Mouse (Mus musculus) lung, postnatal 4 days (tissue): Measurements from ENCODE around the gene Etnk2.
A peak's percentile ranks its signal among the peaks of the same experiment; 100 is the strongest.

Experiments used
- DNase-seq, 2 experiments: peaks; one replicate each; pipeline ENCODE4 v3.0.0; 2021

Gene Etnk2

DNA sequence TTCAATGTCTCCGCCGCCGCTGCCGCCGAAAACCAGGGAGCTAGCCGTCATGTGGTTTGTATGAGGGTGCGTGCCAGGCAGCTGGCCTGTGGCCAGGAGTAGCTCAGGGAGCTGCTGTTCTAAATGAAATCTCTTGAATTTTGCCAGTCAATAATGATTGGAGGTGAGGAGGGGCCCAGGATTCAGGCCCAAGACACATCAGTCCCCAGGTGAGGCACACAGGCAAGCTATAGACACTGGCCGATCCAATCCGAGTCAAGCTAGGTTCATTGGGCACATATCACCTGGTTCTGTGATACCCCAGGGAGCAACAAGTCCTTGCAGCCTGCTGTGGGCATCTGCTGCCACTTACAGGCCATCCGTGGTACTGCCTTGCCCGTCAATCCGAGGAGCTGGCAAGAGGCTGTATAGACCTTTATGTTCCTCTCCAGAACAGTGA is 10.0 kb upstream of the Etnk2 start:
- DNase-seq, result peak; percentile 81 to 87

DNA sequence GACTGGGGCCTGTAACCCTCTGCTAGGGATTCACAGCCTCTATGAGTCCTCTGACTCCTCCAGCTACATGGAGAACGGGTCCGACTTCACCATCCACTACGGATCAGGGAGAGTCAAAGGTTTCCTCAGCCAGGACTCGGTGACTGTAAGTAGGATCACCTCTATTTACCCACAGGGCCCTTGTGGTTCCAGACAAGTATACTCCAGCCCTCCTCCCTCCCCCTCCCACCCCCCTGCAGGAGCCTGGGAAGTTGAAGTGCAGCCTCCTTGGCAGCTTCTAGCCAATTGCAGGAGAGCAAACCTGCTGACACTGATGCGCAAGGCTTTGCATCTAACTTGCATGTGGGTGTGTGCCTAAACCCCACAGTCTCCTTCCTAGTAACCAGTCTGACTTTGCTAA is 7.9 kb upstream of the Etnk2 start:
- DNase-seq, result peak in 1 of 2 experiments; percentile 35

DNA sequence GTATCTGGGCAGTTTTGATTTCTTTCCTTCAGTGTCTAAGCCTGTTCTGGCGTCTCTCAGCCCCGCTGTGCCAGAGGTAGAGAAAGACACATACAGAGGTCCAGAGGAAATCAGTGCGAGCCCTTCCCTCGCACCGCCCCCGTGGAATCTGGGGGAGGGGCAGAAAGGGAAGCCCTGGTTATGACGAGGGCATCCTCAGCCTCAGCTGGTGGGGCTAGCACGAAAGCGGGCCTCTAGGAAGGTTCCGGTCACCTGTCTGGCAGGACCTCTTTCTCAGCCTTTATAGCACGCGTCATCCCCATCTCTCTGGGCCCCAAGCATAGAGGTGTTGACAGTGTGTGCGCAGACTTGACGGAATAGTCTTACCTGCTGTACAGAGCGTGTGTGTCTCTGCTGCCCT is 7.5 kb upstream of the Etnk2 start:
- DNase-seq, result peak in 1 of 2 experiments; percentile 17

DNA sequence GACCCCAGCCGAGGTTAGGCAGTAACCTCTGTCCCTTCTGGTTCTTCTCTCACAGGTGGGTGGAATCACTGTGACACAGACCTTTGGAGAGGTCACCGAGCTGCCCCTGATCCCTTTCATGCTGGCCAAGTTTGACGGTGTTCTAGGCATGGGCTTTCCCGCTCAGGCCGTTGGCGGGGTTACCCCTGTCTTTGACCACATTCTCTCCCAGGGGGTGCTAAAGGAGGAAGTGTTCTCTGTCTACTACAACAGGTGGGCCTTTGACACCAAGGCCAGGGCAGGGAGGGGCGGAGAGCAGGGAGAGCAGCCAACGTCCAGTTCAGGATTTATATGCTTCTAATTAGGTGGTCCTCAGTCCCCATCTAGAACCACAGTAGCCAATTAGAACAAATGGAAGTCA is 7.0 kb upstream of the Etnk2 start:
- peak in 1 of 2 experiments; percentile 20 for DNase-seq

DNA sequence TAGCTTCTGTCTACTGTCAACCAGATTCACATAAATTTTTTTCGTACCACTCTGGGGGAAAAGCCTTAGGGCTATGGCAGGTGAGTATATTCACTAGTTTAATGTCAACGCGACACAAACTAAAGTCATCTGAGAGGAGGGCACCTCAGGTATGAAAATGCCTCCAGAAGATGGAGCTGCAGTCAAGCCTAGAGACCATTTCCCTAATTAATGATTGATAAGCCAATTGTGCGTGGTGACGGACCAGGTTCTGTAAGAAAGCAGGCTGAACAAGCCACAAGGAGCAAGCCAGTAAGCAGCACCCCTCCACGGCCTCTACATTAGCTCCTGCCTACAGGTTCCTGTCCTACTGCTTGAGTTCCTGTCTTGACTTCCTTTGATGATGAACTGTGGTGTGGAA is 2.4 kb upstream of the Etnk2 start:
- no peak for DNase-seq

DNA sequence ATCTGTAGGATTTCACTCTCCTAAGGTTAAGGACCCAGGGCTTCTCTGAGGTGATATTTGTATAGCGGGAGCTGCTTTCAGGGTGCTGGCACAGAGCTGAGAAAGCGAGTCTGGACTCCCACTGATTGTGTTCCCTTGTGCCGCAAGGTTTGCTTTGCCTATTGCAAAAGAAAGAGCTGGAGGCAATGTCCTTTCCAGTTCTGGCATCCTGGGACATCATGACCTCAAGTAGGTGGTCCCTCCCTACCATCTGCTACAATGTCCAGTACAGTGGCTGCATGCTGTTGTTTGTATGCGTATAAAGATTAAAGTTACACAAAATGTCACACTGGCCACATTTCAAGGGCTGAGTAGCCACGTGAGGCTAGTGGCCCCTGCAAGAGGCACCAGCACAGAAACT is 1.3 kb upstream of the Etnk2 start:
- DNase-seq, result no peak

DNA sequence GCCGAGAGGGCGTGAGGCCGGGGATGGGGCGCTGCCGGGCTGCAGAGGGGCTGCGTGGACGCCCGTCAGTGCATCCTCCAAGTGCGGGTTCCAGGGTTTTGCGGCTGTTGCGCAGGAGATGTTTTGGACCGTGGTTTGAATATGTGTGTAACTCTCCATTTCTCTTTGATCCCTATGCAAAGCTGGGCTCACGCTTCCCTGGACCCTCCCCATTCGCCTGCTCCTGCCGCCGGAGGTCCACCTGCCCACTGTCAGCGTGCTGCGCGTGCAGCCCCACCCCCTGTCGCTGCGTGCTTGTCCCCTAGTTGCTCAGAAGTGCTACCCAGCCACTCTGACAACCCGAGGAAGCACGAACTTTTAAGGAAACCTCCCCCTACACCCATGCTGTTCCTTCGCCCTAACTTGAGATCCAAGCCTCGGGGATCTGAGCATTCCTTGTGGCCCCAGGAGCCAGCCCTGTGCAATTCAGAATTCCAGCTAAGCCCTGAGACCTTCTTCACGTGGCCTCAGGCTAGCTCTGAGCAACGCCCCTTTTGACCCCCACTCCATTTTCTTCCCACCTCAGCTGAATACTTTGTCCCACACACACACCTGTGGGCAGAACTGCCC is 754 bp downstream of the Etnk2 start:
- no peak for DNase-seq

DNA sequence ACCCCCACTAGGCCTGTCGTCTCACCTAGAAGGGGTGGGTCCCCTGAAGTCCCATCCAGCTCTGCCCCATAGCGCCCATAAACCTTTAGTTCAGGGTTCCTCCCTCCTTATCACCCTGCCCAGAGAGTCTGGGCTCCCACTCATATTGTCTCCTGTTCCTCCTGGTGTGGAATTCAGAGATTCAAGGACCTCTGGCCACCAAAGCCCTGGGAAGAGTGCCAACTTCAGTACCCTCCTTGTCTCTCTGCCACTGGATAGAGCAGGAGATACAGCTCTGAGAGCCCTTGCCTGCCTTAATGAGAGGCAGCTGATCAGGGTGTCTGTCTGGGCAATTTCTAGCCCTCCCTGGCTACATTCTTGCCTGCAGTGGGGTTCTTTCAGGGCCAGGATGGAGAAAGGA is 1.5 kb downstream of the Etnk2 start:
- DNase-seq, result no peak

DNA sequence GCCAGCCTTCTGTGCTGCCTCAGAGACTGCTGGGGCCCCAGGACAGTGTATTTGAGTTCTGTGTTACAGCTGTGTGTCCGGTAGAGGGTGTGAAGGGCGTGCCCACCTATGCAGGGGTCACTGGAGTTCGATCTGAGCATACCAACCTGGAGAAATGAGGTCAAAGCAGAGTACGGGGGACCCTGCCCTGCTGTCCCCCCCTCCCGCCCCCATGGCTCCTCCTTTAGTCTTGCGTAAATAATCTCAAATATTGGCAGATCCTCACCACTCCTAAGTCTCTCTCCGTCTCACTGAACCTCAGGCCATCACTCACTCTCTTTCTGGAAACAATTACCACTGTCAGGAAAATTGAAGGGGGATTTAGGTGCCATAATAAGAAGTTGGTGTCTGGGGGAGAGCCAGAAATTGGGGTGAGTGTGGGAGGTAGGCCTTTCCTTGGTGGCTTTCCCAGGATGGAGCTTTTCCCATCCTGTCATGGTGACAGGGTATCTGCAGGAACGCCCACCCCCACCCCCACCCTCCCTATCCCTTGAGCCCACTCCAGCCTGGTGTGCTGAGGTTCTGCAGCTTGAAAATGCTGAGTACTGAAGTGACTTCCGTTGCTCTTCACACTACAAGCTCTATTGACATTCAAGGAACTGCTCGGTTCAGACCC is 3.7 kb downstream of the Etnk2 start:
- DNase-seq, result no peak

DNA sequence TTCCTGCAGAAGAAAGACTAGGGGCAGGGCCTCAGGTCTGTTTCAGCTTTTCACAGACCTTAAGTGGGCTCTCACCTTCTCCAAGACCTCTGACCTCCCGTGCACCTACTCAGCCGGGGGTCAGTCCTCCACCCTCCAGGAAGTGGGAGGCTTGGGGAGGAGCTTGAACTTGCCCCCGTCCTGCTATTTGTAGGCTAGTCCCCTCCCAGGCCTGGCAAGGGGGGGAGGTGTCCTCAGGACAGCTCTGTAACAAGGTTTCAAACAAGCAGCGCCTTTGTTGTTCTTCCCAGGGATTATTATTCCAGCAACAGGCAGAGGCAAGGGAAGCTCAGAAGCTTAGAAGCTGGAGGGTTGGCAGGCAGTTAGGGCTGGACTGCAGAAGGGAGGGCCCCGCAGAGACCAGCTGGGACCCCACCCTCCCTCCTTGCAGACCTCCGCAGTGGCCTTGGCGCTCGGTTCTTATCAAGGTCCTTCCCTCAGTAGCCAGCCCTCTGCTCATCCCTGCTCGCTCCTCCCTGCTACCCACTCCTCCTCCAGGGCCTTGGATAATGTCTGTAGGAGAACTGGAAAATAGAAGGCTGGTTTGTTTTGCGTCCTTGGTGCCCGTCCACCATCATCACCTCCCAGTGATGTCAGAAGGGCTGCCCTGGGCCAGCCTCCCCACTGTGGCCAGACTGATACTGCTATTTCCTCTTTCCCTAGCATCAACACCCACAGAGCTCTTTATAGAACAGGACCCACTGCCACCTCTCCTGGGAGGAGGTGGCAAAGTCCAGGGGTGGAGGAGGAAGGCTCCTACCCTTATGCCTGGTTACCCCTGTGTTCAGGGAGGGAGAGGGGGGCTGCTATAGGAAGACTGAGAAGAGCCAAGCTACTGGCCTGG is 4.5 kb downstream of the Etnk2 start:
- DNase-seq, result no peak

DNA sequence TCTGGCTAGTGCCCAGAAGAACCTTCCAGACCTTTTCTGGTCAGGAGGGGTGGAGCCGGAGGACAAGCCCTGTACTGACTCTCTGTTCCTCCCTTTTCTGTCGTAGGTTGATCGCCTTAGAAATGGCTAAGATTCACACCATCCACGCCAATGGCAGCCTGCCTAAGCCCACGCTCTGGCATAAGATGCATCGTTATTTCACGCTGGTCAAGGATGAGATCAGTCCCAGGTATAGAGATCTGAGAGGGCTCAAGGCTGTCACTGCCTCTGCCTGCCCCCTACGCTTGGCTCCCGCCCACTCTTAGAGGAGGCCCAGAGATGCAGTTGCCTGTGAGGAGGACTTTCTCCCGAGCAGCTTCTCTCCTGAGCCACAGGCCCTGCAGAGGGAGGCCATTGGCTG is 5.3 kb downstream of the Etnk2 start:
- DNase-seq, result no peak

DNA sequence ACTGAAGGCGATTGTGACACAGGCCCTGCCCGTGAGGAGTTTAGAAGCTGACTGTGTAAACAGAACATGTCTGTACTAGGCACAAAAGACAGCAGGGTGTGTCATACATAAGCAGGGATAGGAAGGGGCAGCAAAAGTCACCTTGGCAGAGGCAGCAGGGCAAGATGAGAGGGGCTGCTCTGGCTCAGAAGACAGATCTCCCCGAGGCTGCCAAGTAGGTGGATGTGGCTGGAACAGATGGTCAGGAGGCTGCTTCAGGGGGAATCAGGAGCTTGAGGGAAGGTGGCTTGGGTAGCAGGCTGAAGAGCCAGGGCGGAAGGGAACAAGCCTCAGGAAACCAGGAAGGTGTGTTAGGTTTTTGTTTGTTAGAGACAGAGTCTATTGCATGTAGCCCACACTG is 7.0 kb downstream of the Etnk2 start:
- DNase-seq, result no peak

DNA sequence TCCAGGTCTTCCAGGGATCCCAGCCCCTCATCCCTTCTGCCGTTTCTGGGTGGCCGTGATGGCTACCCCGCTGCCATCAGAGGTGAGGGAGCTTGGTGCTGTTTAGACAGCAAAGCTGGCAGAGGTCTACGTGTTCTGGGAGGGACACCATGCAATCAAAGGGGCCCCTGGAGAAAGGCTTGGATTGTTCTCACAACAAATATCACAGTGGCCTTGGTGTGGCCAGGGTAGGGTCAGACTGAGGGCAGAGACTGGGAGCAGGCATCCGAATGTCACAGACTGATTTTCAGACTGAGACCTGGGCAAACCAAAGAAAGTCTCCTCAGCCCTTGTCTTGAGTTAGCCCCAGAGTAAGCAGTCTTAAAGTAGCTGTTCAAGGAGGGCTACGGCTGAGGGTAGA is 8.1 kb downstream of the Etnk2 start:
- no peak for DNase-seq

DNA sequence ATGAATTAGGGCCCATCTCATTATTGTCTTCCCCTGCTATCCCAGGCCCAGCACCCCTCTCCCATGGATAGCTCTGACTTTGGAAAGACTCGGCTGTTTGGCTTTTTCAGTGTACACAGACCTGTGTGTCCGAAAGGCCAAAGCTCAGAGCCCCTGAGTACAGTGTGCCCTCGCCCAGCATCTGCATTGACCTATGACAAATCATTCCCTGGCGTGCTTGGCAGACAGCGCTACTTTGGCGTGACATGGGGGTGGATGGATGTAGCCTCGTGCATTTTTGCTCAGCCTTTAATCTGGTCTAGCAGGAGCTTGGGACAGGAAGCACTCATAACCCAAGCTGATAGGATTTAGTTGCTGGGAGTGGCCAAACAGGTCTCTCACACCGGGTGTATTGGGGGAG is 8.7 kb downstream of the Etnk2 start:
- DNase-seq, result no peak

DNA sequence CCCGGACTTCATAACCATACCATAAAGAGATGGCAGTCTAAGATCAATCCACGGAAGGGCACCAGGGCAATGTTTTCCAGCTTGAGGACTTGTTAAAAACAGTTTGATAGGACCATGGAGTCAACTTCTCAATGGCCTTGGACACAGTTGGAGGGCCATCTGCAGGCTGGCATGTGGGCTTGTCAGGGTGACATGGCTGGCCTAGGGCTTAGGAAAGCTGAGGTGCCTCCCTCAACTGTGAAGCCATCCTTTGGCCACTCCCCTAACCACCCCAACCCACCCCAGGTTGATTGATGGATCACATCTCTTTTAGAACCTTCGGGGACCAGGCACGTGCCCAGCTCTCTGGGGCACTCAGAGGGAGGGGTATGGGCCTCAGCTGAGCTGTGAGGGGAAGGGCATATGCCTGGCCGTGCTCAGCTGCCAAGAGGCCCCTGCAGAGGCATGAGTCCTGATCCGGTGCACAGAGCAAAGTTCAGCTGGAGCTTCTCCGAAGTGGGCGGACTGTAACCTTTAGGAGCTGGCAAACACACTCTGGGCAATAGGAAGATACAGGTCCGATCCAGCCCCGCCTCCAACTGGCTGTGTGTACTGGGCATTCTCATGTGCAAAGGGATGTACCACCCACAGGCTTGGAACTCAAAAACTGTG is 12.4 kb downstream of the Etnk2 start:
- no peak for DNase-seq

DNA sequence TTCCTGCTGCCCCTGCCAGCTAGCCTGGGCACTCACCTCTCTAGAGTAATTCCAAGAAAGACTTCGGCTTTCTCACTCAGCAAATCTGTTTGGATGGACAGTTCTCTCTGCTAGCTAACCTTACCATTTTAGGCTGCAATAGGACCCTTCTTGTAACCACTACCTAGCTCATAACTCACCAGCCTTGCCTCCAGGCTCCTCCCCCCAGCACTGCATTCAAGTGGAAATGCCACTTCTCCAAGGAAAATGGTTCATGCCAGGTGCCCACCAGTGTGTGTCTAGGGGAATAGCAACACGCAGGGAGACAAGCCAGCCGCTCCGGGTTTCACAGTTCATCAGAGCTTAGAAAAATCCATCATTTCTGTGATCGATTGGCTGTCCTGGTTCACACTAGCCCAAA is 14.2 kb downstream of the Etnk2 start:
- DNase-seq, result no peak

DNA sequence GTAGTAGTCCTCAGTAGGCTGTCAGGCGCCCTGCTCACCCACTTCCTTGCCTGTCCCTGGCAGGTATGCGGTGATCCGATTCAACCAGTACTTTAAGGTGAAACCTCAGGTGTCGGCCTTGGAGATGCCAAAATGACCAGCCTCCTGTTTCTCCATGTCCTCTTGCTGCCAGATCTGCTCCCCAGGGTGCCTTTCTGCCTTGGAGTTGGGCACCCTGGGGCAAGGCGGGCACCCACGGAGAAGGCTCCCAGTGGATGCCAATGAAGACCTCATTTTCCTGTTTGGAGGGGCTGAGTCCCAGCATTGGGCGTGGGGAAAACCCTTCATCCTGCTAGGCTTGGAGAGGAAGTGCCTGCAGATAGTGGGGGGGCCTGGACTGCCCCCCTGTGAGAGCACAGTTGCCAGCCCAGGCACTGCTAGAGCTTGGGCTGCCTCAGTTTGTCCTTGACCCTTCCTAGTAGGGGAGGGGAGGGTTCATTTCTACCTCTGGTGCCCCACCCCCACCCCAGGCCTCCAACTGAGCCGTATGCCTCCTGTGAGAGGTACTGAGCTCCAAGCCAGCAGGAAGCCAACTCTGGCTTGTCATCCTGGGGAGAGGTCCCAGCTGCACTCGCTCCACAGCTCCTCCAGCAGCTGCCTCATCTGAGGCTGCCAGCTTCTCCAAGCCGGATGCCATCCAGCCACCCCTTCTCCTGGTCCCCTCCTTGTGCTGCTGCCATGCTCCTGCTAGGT is 16.0 kb downstream of the Etnk2 start:
- DNase-seq, result peak in 1 of 2 experiments; percentile 55

DNA sequence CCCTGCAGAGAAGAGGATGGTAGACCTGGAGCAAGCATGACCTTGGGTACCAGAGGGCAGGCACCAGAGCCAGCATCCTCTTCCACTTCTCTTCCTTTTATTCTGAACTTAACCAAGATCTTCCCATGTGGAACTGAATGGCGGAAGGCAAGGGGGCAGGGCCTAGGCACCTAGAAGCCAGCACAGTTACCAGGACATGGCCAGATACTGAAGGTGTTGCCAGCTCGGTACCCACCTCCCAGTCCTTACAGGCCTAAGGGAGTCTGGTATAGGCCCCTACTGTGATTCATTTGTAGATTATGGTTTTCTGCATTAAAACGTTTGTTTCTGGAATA is 16.6 kb downstream of the Etnk2 start:
- no peak for DNase-seq

DNA sequence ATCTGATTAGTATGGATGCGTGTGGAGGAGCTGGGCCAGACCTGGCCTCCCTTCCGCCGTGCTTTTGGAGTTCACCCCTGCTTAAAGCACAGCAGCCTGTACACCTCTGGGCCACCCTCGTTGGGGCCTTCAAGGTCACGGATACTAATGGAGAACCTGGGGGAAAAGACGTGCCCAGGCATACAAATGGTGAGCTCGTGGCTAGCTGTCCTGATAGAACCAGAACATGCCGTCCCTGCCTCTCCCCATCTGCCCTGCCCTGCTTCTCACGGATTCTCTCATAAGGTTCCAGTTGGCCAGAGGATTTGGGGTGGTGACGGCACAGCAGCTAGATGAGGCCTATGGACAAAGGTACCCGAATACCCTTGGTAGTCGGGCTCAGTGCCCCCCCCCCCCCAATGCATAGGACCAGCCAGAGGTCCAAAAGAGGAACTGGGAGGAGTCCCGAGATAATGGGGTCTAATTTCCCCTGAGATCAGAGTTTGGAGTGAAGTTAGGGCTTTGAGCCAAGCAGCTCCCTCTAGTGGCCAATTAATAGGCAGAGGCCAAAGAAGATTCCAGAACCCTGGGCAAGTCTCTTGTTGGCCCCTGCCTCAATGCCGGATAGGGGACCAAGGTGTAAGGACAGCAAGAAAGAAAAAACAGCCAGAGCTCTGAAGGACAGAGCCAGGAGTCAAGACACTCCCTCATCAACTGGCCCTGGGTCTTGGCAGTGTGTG is 17.1 kb downstream of the Etnk2 start:
- peak in 1 of 2 experiments; percentile 60 for DNase-seq

DNA sequence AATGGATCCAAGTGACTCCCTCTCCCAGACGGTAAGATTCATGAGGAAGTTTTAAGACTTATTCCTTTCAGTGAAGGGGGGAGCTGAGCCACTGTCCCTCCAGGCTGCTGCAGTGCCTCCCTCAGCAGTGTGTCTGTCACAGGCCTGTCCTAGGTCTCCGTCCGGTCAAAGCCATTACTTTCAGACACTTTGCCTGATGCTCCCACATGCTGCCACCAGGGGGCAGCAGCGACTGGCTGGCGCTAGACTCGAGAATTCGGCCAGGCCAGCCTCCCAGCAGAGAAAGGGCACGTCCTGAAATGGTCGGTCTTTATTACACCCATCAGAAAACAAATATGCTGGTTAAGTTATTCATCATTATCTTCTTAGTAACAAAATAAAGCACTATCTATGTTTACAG is 18.6 kb downstream of the Etnk2 start:
- DNase-seq, result peak; percentile 58 to 68

DNA sequence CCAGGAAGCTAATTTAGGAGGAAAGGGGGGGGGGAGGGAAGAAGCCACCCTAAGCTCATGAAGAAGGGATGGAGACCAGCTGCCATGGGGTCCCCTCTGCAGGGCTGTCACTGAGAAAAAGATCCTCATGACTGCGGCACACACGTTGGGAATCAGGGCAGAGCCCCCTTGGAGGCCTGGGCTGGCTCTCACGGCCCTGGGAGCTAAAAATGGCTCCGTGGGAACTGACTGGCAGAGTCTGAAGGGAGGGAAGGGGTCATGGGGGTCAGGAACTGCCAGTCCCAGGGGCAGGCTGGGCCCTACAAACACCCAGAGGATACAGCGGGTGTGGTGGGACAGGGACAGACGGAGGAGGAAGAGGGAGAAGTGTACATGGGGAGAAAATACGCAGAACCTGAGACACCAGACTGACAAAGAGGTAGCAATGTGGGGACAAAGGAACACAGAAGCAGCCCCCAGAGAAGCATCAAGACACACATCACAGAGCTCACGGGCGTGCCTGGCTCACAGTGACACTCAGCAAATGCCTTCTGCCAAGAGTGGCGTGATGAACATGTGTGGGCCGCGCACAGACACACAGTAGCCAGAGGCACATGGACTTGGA is 19.3 kb downstream of the Etnk2 start:
- DNase-seq, result peak in 1 of 2 experiments; percentile 56
